Mouse (Mus musculus) 3134 (cell line): ENCODE data around the gene Ppp3ca.

Experiments used
- DNase-seq: peaks from one replicate; pipeline ENCODE4 v3.0.0-alpha.2; 2011; ENCODE audit warnings: low spot score; ENCODE audit not compliant: insufficient read length; ENCODE audit errors: extremely low read depth

Ppp3ca gene

GRCm38 (mm10) chr3:136670110-136670359 lies at the start of gene Ppp3ca:
TSS of gene Ppp3ca (plus strand) at chr3:136670124.
- no peak for DNase-seq

GRCm38 (mm10) chr3:136640544-136641230 lies 29.2 kb upstream of the Ppp3ca start:
- peak; percentile 69 for DNase-seq

GRCm38 (mm10) chr3:136650966-136651365 lies 19.0 kb upstream of the Ppp3ca start:
- DNase-seq = peak; percentile 58

- DNase-seq = no peak
These were observed 18.4 kb upstream of the Ppp3ca start for GRCm38 (mm10) chr3:136651496-136651895.

GRCm38 (mm10) chr3:136656460-136657035 lies 13.4 kb upstream of the Ppp3ca start:
- DNase-seq = peak; percentile 65

- DNase-seq = no peak
These were observed 11.2 kb upstream of the Ppp3ca start for GRCm38 (mm10) chr3:136658681-136659080.

- DNase-seq = no peak
These were observed 4.8 kb upstream of the Ppp3ca start for GRCm38 (mm10) chr3:136665119-136665518.

- DNase-seq = peak; percentile 61
These were observed 1.9 kb upstream of the Ppp3ca start for GRCm38 (mm10) chr3:136668072-136668471.

- peak; percentile 97 for DNase-seq
These were observed 454 bp upstream of the Ppp3ca start for GRCm38 (mm10) chr3:136669231-136670109.

GRCm38 (mm10) chr3:136670360-136671131 lies 622 bp downstream of the Ppp3ca start:
- peak; percentile 84 for DNase-seq

- DNase-seq = peak; percentile 82
These were observed 1.4 kb downstream of the Ppp3ca start for GRCm38 (mm10) chr3:136671161-136671939.

- DNase-seq = no peak
These were observed 2.0 kb downstream of the Ppp3ca start for GRCm38 (mm10) chr3:136671940-136672278.

GRCm38 (mm10) chr3:136672870-136673269 lies 2.9 kb downstream of the Ppp3ca start:
- DNase-seq = no peak

- DNase-seq = no peak
These were observed 3.4 kb downstream of the Ppp3ca start for GRCm38 (mm10) chr3:136673363-136673762.

- DNase-seq = no peak
These were observed 4.6 kb downstream of the Ppp3ca start for GRCm38 (mm10) chr3:136674486-136674885.

- DNase-seq = peak; percentile 22
These were observed 7.1 kb downstream of the Ppp3ca start for GRCm38 (mm10) chr3:136676991-136677390.

- DNase-seq = no peak
These were observed 8.5 kb downstream of the Ppp3ca start for GRCm38 (mm10) chr3:136678386-136678785.

- no peak for DNase-seq
These were observed 10.1 kb downstream of the Ppp3ca start for GRCm38 (mm10) chr3:136679903-136680491.

- DNase-seq = no peak
These were observed 12.3 kb downstream of the Ppp3ca start for GRCm38 (mm10) chr3:136682242-136682641.
